Mouse (Mus musculus) liver, embryonic 11.5 days (tissue): ENCODE results near the gene Dars. TPM values are rescaled to one million over a fixed set of nuclear protein-coding genes. Genes with fewer than 3 reads are reported as not detected.
A peak's percentile ranks its signal among the peaks of the same experiment; 100 is the strongest.

ENCODE experiments used
- ATAC-seq: fragments of 200-750 bp; cut with Nextera tagmentation; replicated peaks from 2 replicates; pipeline ENCODE4 v1.8.0; 2017; ENCODE audit warnings: moderate number of reproducible peaks, mild to moderate bottlenecking, moderate TSS enrichment, moderate library complexity; ENCODE audit not compliant: low FRiP score
- DNase-seq: peaks from one replicate; pipeline ENCODE4 v3.0.0-alpha.2; 2017; ENCODE audit warnings: low spot score
- H3K27ac ChIP-seq: fragments of 300-500 bp; sonication (generic); 2 replicates; pipeline ENCODE4 v1.5.1; 2014; ENCODE audit warnings: mild to moderate bottlenecking, low read depth, low read length, control low read depth
- H3K27me3 ChIP-seq: fragments of 300-500 bp; sonication (generic); replicated peaks from 2 replicates; pipeline ENCODE4 v1.6.1; 2014; ENCODE audit warnings: low read length, mixed read lengths; ENCODE audit not compliant: control insufficient read depth, insufficient read depth
- H3K36me3 ChIP-seq: fragments of 300-500 bp; sonication (generic); 2 replicates; pipeline ENCODE4 v1.6.1; 2014; ENCODE audit warnings: mild to moderate bottlenecking, low read length, moderate library complexity, mixed read lengths; ENCODE audit not compliant: control insufficient read depth, insufficient read depth
- H3K4me1 ChIP-seq: fragments of 300-500 bp; sonication (generic); replicated peaks from 2 replicates; pipeline ENCODE4 v1.6.1; 2014; ENCODE audit warnings: low read length, mixed read lengths; ENCODE audit not compliant: control insufficient read depth, insufficient read depth
- H3K4me2 ChIP-seq: fragments of 300-500 bp; sonication (generic); 2 replicates; pipeline ENCODE4 v1.6.1; 2014; ENCODE audit warnings: mild to moderate bottlenecking, control low read depth, moderate library complexity
- H3K4me3 ChIP-seq: fragments of 300-500 bp; sonication (generic); 2 replicates; pipeline ENCODE4 v1.5.1; 2014; ENCODE audit warnings: low read depth, low read length, control low read depth
- H3K9ac ChIP-seq: fragments of 300-500 bp; sonication (generic); 2 replicates; pipeline ENCODE4 v1.6.1; 2014; ENCODE audit warnings: low read depth, low read length, control low read depth
- H3K9me3 ChIP-seq: fragments of 300-500 bp; sonication (generic); 2 replicates; pipeline ENCODE4 v1.6.1; 2016; ENCODE audit warnings: low read length, inconsistent platforms, mixed read lengths; ENCODE audit not compliant: control insufficient read depth
- WGBS: fragments of 180-500 bp; shearing (Covaris S2); extraction: QIAGEN DNeasy Blood & Tissue Kit; methylation state at CpG from one replicate; pipeline ENCODE4 v1.1.7; 2014; 5-methylcytosine and 5-hydroxymethylcytosine counted together
- polyA plus RNA-seq: library from polyadenylated mRNA; unstranded; fragments of >200 nt; fragmentation: Nextera tagmentation; extraction: Ambion mirVana; gene quantifications from 2 replicates; pipeline ENCODE4 v1.2.1, GENCODE M21; 2014

Gene Dars
- polyA plus RNA-seq, 1 experiment from 2014 or later, result 156 TPM

DNA sequence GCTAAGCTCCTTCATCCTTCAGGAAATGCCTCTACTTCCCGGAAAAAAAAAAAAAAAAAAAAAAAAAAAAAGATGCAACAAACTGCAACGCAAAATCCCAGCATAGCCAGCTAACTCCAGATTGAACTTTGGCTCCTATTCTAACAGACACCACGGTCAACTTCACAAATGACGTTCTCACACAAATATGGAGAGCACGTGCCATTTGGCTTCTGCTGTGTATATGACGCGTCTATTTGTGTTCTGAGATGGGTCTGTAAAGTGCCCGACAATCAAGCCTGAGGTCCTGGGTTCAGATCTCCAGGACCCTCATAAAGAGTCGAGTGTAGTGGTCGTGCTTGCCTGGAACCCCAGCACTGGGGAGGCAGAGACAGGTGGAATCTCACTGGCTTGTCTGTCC, 39.1 kb upstream of the Dars start:
- Histone ChIP-seq H3K4me3 (no peak overlapping the region), H3K27me3 (no peaks in the 10 kb centered on the region), H3K4me2 (no peak overlapping the region), H3K36me3 (no peaks in the 10 kb centered on the region), H3K4me1 (no peaks in the 10 kb centered on the region), H3K9ac (no peak overlapping the region), H3K9me3 (no peaks in the 10 kb centered on the region), H3K27ac (no peak overlapping the region)
- ATAC-seq (no peak), DNase-seq (no peak)
- 88% methylated on average over 10 of the region's 10 CpGs for whole genome bisulfite sequencing

GRCm38 (mm10) chr1:128452210-128452609, 35.0 kb upstream of the Dars start:
- Histone ChIP-seq H3K4me1 (no peaks in the 10 kb centered on the region), H3K36me3 (no peaks in the 10 kb centered on the region), H3K4me3 (no peak overlapping the region), H3K9me3 (no peaks in the 10 kb centered on the region), H3K4me2 (no peak overlapping the region), H3K27ac (no peak overlapping the region), H3K9ac (no peak overlapping the region), H3K27me3 (no peaks in the 10 kb centered on the region)
- ATAC-seq, result no peak
- WGBS, result 71% methylated on average over 3 of the region's 3 CpGs
- no peak for DNase-seq

DNA sequence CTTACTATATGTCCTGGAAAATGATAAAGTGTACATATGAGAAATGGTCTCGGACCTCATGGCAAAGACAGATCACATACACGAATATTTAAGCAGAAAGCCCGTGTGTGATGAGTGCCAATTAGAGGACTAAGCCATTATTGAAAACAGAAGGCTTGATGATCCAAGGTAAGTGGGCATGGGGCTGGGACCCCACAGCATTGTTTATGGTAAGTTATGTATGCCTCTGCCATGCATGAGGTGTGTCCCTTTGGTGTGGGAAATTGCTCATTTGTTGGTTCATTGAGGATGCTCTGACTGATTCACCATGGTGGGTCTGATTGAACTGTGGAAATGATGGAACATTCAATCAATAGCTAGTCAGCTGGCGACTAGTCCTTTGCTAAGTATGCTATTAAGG, 34.0 kb upstream of the Dars start:
- no peak overlapping the region for H3K4me3 ChIP-seq
- H3K4me1 ChIP-seq, result no peaks in the 10 kb centered on the region
- no peaks in the 10 kb centered on the region for H3K27me3 ChIP-seq
- no peak for DNase-seq
- no peak for ATAC-seq
- H3K36me3 ChIP-seq, result no peaks in the 10 kb centered on the region
- H3K27ac ChIP-seq, result no peak overlapping the region
- WGBS, result 81% methylated on average over 4 of the region's 4 CpGs
- no peaks in the 10 kb centered on the region for H3K9me3 ChIP-seq
- no peak overlapping the region for H3K4me2 ChIP-seq
- no peak overlapping the region for H3K9ac ChIP-seq

DNA sequence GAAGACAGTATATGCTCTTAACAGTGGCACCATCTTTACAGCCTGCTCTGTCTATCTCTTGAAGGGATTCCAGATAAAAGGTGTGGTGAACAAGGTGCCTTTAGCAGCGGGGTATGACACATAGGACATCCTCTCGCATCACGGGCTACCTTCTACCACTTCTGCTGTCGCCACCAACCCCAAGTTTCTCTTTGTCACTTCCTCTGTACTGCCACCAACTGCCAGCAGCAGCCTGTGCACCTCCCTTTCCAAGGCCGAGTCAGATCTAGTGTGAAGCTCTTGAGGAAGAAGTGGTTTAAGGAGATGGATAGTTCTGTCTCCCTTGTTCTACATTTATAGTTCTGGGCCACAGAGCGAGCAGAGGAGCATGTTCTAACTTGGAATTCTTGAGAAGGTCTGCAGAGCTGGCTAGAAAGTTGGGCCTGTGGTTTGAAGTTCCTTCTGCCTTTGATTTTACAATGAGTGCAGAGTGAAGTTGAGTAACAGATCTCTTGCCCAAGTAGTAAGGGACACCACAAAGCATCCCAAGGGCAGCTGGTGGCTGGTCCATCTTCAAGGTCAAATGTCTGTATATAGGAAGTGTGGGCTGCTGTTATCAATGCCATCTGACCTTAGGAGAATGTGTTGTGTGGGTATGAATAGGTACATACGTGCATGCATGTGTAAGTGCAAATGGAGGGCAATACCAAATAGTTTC, 30.2 kb upstream of the Dars start:
- WGBS, result 38% methylated on average over 7 of the region's 7 CpGs
- H3K9ac ChIP-seq, result no peak overlapping the region
- no peak for DNase-seq

DNA sequence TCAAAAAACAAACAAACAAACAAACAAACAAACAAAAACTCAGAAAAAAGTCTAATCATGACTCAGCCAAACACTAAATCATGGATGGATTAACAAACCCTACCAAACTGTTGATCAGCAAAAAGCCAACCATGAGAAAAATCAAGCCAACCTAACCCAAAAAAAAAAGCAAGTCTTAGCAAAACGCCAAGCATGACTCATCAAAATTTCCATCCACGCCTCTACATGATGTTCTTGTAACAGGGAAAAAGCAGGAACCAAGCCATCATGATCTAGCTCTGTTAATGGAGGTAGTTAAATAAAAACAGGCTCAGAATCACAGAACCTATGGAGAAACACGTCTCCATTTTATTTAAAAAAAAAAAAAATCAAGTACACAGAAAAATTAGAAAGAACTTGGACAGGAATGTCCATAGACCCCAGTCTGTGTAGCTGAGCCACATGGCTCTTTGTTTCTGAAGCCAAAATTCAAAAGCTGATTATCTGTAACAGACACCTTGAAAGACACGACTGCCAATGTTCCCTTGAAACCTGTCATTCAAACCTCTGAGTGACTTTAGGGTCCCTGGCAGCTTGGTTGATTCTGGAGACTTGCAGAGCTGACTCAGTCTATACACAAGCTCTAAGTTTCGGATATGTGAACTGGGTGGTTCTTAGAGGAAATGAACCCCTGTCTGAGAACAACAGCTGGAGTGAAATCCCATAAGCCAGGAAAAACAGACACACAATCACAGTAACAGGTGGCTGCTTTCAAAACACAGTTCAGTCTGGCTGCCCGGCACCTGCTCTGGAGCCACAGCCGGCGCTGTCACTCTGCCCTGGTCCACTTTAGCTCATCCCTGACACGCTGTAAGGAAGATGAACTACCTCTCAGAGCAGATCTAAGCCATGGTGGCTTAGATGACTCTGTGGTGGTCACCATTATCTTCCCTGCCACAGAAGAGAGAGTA, 27.0 kb upstream of the Dars start:
- Histone ChIP-seq H3K4me2 (no peak overlapping the region), H3K9ac (no peak overlapping the region), H3K9me3 (no peaks in the 10 kb centered on the region), H3K27ac (no peak overlapping the region), H3K36me3 (no peaks in the 10 kb centered on the region), H3K4me3 (no peak overlapping the region), H3K27me3 (no peaks in the 10 kb centered on the region), H3K4me1 (no peaks in the 10 kb centered on the region)
- DNase-seq (no peak), ATAC-seq (peak; percentile 49; the same call in 1 of the 2 replicates)
- WGBS, result 56% methylated on average over 9 of the region's 9 CpGs

More for the DNA sequence above, 30.2 kb upstream of the Dars start:
- H3K36me3 ChIP-seq, result no peaks in the 10 kb centered on the region
- ATAC-seq, result no peak
- no peak overlapping the region for H3K4me3 ChIP-seq
- no peaks in the 10 kb centered on the region for H3K4me1 ChIP-seq
- no peaks in the 10 kb centered on the region for H3K9me3 ChIP-seq
- H3K27me3 ChIP-seq, result no peaks in the 10 kb centered on the region
- no peak overlapping the region for H3K4me2 ChIP-seq
- no peak overlapping the region for H3K27ac ChIP-seq

GRCm38 (mm10) chr1:128441129-128441473, 23.9 kb upstream of the Dars start:
- Histone ChIP-seq H3K9ac (no peak overlapping the region), H3K4me1 (no peaks in the 10 kb centered on the region), H3K4me2 (no peak overlapping the region), H3K4me3 (no peak overlapping the region), H3K9me3 (no peaks in the 10 kb centered on the region), H3K27ac (no peak overlapping the region), H3K27me3 (no peaks in the 10 kb centered on the region), H3K36me3 (no peaks in the 10 kb centered on the region)
- 36% methylated on average over 5 of the region's 5 CpGs for WGBS
- DNase-seq, result no peak
- no peak for ATAC-seq

DNA sequence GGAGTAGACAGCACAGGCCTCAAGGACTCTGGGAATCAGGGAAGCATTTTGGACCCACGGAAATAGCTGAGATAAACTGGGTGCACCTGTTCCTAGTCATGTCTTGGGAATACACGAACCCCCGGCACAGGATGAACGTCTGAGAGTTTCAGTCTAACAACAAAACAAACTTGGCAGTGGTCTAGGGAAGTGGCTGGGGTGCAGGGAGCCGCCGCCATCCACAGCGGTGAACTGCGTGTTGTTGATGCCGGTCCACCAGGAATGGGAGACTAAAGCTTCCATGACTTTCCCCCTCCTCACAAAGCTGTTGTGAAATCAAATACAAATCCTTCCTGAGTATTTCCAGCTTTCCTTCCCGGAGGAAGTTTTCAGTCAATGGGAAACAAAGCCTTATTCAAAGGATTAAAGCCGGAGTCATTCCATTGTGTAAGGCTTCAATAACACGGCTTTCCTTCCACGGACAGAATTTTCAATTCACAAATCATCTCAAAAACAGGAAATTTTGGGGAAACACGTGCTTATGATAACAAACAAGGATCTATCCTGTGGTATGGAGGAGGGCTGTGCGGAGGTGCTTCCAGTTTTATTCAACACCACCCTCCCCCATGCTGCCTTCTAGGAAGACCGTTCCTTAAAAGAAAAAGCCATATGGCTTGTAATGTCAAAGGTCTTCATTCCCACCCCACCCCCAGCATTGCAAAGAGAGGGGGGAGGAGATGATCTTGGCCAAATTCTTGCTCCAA, 23.4 kb upstream of the Dars start:
- Histone ChIP-seq H3K4me1 (no peaks in the 10 kb centered on the region), H3K4me3 (no peak overlapping the region), H3K9ac (no peak overlapping the region), H3K36me3 (no peaks in the 10 kb centered on the region), H3K27ac (no peak overlapping the region), H3K4me2 (no peak overlapping the region), H3K9me3 (no peaks in the 10 kb centered on the region), H3K27me3 (no peaks in the 10 kb centered on the region)
- 64% methylated on average over 16 of the region's 16 CpGs for WGBS
- DNase-seq (no peak), ATAC-seq (no peak)

- H3K9me3 ChIP-seq, result no peaks in the 10 kb centered on the region
- H3K36me3 ChIP-seq, result no peaks in the 10 kb centered on the region
- DNase-seq (no peak), ATAC-seq (no peak)
- H3K4me1 ChIP-seq, result no peaks in the 10 kb centered on the region
- no peak overlapping the region for H3K27ac ChIP-seq
- WGBS, result 90% methylated on average over 4 of the region's 4 CpGs
- no peak overlapping the region for H3K9ac ChIP-seq
- H3K27me3 ChIP-seq, result no peaks in the 10 kb centered on the region
- no peak overlapping the region for H3K4me2 ChIP-seq
- no peak overlapping the region for H3K4me3 ChIP-seq
These were observed 22.4 kb upstream of the Dars start for GRCm38 (mm10) chr1:128439618-128440017.
